Mouse (Mus musculus): ENCODE measurements around the gene Nap1l2. TPM values are rescaled to one million over a fixed set of nuclear protein-coding genes. Genes with fewer than 3 reads are reported as not detected.
"Not testable (repeated sequence)": the region's sequence is repeated elsewhere in the genome, so short reads cannot be mapped to it uniquely, and the experiment has no call there.

Gene Nap1l2
- polyA plus RNA-seq (2012; ENCODE audit: insufficient read depth, insufficient read length, missing spikeins) = not detected in 2 replicates

- Histone ChIP-seq H3K4me1 (ENCODE audit: control insufficient read depth, insufficient read depth, insufficient read length, low read length) (no peaks in the 10 kb centered on the region), H3K4me3 (ENCODE audit: insufficient read depth, low read depth, low read length) (0 out of 2 replicates have a peak within 1 kb of the TSS, but pooled peaks have one; percentile 1), H3K27ac (replicated peaks; ENCODE audit: low read depth, low read length) (no peak within 1 kb of the TSS)
These were observed at the start of gene Nap1l2 for GRCm38 (mm10) chrX:103186431-103186786. Nap1l2 (minus strand) TSS chrX:103186640.

DNA sequence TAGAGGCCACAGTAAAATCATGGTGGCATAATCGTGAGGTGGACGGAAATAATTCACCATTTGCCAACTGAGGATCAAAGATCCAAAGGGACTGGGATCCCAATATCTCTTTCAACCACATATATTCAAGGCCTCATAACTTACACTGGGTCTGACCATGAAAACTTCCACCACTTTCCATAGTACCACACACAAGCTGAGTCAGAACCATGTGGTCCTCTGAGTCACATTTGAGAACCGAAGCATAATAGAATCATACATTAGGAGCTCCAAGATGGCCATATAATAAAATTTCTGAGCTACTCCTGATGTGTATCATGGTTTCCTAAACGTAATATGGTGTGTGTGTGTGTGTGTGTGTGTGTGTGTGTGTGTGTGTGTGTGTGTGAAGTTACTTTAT, 28.8 kb upstream of the Nap1l2 start:
- no peaks in the 10 kb centered on the region for H3K4me1 ChIP-seq (ENCODE audit: control insufficient read depth, insufficient read depth, insufficient read length, low read length)

GRCm38 (mm10) chrX:103186829-103187228, 389 bp upstream of the Nap1l2 start:
- Histone ChIP-seq H3K4me3 (ENCODE audit: insufficient read depth, low read depth, low read length) (no peak overlapping the region), H3K27ac (replicated peaks; ENCODE audit: low read depth, low read length) (no peak overlapping the region)

More for the DNA sequence above, 28.8 kb upstream of the Nap1l2 start:
- no peak overlapping the region for H3K4me3 ChIP-seq (ENCODE audit: insufficient read depth, low read depth, low read length)
- no peak overlapping the region for H3K27ac ChIP-seq (replicated peaks; ENCODE audit: low read depth, low read length)

GRCm38 (mm10) chrX:103185781-103186430, 534 bp downstream of the Nap1l2 start:
- Histone ChIP-seq H3K4me1 (ENCODE audit: control insufficient read depth, insufficient read depth, insufficient read length, low read length) (no peaks in the 10 kb centered on the region), H3K27ac (replicated peaks; ENCODE audit: low read depth, low read length) (no peak overlapping the region), H3K4me3 (ENCODE audit: insufficient read depth, low read depth, low read length) (0 out of 2 replicates have a peak overlapping the region, but pooled peaks have one; percentile 1)

More at GRCm38 (mm10) chrX:103186829-103187228, 389 bp upstream of the Nap1l2 start:
- no peaks in the 10 kb centered on the region for H3K4me1 ChIP-seq (ENCODE audit: control insufficient read depth, insufficient read depth, insufficient read length, low read length)

- Histone ChIP-seq H3K27ac (replicated peaks; ENCODE audit: low read depth, low read length) (no peak overlapping the region), H3K4me1 (ENCODE audit: control insufficient read depth, insufficient read depth, insufficient read length, low read length) (no peaks in the 10 kb centered on the region)
These were observed 2.9 kb downstream of the Nap1l2 start for GRCm38 (mm10) chrX:103183536-103183935.

DNA sequence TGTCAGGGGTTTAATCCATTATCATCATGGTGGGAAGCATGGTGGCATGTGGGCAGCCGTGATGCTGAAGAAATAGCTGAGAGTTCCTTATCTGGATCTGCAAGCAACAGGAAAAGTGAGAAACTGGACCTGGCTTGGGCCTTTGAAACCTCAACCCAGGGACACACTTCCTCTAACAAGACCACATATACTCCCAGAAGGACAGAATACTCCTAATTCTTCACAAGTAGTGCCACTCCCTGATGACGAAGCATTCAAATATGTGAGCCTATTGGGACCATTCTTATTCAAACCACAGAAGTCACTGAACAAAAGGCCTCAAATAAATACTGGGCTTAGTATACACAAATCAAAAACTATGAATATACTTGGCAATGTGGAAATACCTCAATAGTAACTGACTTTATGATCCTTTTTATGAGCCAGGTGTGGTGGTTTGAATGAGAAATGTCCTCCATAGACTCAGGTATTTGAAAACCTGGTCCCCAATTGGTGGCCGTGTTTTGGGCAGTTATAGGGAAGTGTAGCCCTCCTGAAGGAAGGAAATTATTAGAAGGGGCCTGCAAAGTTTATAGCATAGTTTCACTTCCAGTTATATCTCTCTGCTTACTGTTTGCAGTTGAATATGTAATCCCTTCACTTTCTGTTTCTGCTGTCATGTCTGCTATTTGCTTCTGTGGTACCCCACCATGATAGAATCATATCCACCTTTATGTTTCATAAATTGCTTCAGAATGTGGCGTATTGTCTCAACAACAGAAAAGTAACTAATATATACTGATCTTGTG, 6.5 kb downstream of the Nap1l2 start:
- H3K27ac ChIP-seq (replicated peaks; ENCODE audit: low read depth, low read length) = no peak overlapping the region
- H3K4me3 ChIP-seq (ENCODE audit: insufficient read depth, low read depth, low read length) = no peak overlapping the region
- no peaks in the 10 kb centered on the region for H3K4me1 ChIP-seq (ENCODE audit: control insufficient read depth, insufficient read depth, insufficient read length, low read length)

More at GRCm38 (mm10) chrX:103183536-103183935, 2.9 kb downstream of the Nap1l2 start:
- no peak overlapping the region for H3K4me3 ChIP-seq (ENCODE audit: insufficient read depth, low read depth, low read length)

DNA sequence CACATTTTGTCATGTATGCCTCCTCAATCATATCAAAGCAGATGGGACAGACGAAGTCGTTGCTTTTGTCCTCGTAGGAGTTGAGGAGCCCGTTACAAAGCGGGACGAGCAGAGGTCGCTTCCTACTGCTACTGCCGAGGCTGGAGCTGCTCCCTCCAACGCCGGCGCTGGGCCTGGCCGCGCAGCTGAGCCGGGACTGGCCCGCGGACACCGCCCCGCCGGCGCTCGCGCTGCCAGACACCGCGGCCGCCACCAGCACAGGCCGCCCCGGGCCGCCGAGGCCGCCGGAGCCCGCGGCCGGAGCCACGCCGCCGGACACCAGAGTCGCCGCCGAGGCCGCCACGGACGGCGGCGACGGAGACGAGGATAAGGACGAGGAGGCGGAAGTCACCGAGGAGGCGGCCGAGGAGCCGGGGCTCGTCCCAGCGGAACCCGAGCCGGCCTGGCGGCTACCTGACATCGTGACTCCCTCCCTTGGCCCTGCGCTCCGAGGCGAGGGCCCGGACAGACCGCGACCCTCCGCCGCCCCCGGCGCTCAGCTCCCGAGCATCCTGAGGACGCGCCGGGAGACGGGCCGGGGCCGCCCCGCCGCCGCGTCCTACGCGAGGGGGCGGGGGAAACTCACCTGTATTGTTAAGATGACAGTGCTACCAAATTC, 21.4 kb downstream of the Nap1l2 start:
- H3K4me3 ChIP-seq (ENCODE audit: insufficient read depth, low read depth, low read length); H3K27ac ChIP-seq (replicated peaks; ENCODE audit: low read depth, low read length); H3K4me1 ChIP-seq (ENCODE audit: control insufficient read depth, insufficient read depth, insufficient read length, low read length): not testable (repeated sequence)

DNA sequence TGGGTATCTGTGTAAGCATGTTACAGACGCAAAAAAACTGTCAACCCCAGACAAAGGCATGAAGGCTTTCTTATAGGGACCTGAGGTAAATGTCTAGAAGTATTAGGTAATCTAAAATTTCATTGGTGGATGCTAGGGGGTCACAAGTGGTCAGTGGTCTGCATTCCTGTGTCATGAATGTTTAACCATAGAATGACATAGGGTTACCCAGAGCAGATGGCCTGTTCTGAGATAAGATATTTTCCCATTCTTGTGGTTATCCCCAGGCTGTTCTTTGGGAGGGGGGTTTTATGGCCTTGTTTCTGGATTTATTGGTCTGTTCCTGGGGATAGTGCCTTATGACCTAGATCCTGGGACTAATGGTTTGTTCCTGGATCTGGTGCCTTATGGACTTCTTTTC, 30.3 kb downstream of the Nap1l2 start:
- H3K4me3 ChIP-seq (ENCODE audit: insufficient read depth, low read depth, low read length) = no peak overlapping the region
- H3K4me1 ChIP-seq (ENCODE audit: control insufficient read depth, insufficient read depth, insufficient read length, low read length) = no peaks in the 10 kb centered on the region
- no peak overlapping the region for H3K27ac ChIP-seq (replicated peaks; ENCODE audit: low read depth, low read length)

GRCm38 (mm10) chrX:103138549-103138948, 47.9 kb downstream of the Nap1l2 start:
- H3K4me1 ChIP-seq (ENCODE audit: control insufficient read depth, insufficient read depth, insufficient read length, low read length) = no peaks in the 10 kb centered on the region
- H3K27ac ChIP-seq (replicated peaks; ENCODE audit: low read depth, low read length) = no peak overlapping the region
- H3K4me3 ChIP-seq (ENCODE audit: insufficient read depth, low read depth, low read length) = no peak overlapping the region

Other genes with a start within 250 kb of the Nap1l2 start
- gene Cdx4, start 134.8 kb upstream of the Nap1l2 start, polyA plus RNA-seq (2012; ENCODE audit: insufficient read depth, insufficient read length, missing spikeins) = not detected in 2 replicates
- 0.28 TPM in 1 of 2 replicates, not detected in the other for gene Chic1, start 169.8 kb upstream of the Nap1l2 start, polyA plus RNA-seq (2012; ENCODE audit: insufficient read depth, insufficient read length, missing spikeins)
- not detected in 2 replicates for gene Tsx, start 227.8 kb upstream of the Nap1l2 start, polyA plus RNA-seq (2012; ENCODE audit: insufficient read depth, insufficient read length, missing spikeins)
- not detected in 2 replicates for gene Gm26992, start 235.4 kb upstream of the Nap1l2 start, polyA plus RNA-seq (2012; ENCODE audit: insufficient read depth, insufficient read length, missing spikeins)